Mouse (Mus musculus) right cerebral cortex, postnatal 4 days (tissue): Measurements from ENCODE around the gene Lsm11.
"Not testable (repeated sequence)": the region's sequence is repeated elsewhere in the genome, so short reads cannot be mapped to it uniquely, and the experiment has no call there.

Source experiments
- DNase-seq: peaks from one replicate; pipeline ENCODE4 v3.0.0-alpha.2; 2022

The Lsm11 gene

GRCm38 (mm10) chr11:45881026-45881682, 63.6 kb downstream of the Lsm11 start:
- peak; percentile 41 for DNase-seq

GRCm38 (mm10) chr11:45879366-45879765, 65.4 kb downstream of the Lsm11 start:
- not testable (repeated sequence) for DNase-seq
